Mouse (Mus musculus) heart, postnatal 10 days (tissue): ENCODE results near the gene Rpp14. TPM values are rescaled to one million over a fixed set of nuclear protein-coding genes. Genes with fewer than 3 reads are reported as not detected.
"Not testable (repeated sequence)": the region's sequence is repeated elsewhere in the genome, so short reads cannot be mapped to it uniquely, and the experiment has no call there.

ENCODE experiments used
- DNase-seq, 2 experiments: peaks; one replicate each; pipeline ENCODE4 v3.0.0; 2021
- intact Hi-C: fragments of 180-260 bp; cut with DNase I; formaldehyde crosslinking; loops from one replicate; pipeline ENCODE4 v1.15.1; 2025
- total RNA-seq, 2 experiments: library from RNA; stranded (reverse); gene quantifications; 2 replicates each; pipeline ENCODE4 v1.2.3; 2021

Gene Rpp14
- total RNA-seq, 2 experiments from 2014 or later: 21.5 to 24.6 TPM

DNA sequence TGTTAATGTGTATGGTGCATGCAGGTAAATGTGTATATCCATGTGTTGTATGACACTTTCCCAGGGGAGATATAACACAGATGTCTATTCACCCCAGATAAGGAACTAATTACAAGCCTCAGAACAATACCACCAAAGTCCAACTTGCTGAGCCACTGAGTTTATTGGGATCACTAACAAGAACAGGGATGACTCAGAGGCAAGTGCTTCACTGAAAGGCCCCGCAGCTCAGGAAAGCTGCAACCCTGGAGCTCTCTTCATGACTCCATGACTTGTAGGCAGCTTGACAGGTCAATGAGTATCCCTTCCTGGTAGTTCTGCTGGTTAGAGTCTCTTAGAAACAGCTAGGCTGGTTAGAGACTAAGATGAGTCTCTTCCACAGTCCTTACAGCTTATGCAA is 28.8 kb downstream of the Rpp14 start:
- DNase-seq: no peak
- intact Hi-C loops: no loop called here

DNA sequence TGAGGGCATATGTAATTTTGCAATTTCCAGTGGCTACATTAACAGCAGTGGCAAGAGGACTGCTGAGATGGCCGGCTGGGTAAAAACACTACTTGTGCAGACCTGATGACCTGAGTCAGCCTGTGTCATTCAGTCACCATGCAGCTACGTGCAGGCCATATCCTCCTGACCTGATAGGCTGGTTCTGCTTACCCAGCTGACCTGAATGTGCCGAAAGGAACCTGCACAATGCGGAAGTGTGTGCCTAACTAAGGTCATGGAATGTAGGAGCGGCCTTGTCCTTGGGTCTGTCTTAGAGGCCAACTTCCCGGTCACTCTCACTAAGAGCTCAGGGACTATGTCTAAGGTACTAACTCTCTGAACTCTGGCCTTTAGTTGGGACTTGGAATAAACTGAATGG is 31.4 kb downstream of the Rpp14 start:
- DNase-seq: peak; percentile 29 to 42

GRCm38 (mm10) chr14:8112036-8112435 is 31.9 kb downstream of the Rpp14 start:
- intact Hi-C loops: no loop called here
- DNase-seq: no peak

More for the DNA sequence above, 31.4 kb downstream of the Rpp14 start:
- intact Hi-C loops: no loop called here

GRCm38 (mm10) chr14:8113616-8114015 is 33.4 kb downstream of the Rpp14 start:
- intact Hi-C loops: no loop called here
- no peak for DNase-seq

GRCm38 (mm10) chr14:8114306-8114705 is 34.1 kb downstream of the Rpp14 start:
- intact Hi-C loops: no loop called here
- DNase-seq: no peak

DNA sequence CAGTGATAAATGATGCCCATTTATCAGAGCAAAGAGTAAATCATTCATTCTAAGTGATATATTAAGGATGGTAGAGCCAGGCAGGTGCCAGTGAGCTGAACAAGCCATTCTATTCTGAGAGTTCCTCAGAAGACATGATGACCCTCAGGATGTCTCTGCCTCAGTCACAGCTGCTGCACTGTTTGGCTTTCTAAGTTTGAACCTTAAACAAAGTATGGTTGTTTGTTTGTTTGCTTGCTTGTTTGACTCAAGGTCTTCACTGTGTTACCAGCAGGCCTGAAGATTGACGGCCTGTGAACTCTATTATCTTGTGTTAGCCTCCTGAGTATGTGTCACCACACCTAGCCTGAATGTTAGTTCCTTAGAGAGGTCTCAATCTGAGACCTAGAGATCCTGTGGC is 34.6 kb downstream of the Rpp14 start:
- intact Hi-C loops: no loop called here
- no peak for DNase-seq

GRCm38 (mm10) chr14:8115772-8116171 is 35.6 kb downstream of the Rpp14 start:
- intact Hi-C loops: no loop called here

DNA sequence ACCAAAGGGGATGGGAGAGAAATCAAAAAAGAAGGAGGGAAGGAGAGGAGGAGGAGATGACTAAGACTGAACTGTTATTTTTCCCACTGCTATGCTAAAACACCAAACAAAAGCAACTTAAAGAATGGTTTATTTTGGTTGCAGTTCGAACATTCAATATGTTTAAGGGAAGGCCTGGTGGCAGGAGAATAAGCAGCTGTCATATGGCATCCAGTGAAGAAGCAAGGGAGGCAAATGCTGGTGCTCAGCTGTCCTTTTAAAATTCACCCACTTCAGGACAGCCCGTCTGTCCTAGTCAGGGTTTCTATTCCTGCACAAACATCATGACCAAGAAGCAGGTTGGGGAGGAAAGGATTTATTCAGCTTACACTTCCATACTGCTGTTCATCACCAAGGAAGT is 37.2 kb downstream of the Rpp14 start:
- DNase-seq: no peak
- intact Hi-C loops: no loop called here

More at GRCm38 (mm10) chr14:8115772-8116171, 35.6 kb downstream of the Rpp14 start:
- DNase-seq: no peak

DNA sequence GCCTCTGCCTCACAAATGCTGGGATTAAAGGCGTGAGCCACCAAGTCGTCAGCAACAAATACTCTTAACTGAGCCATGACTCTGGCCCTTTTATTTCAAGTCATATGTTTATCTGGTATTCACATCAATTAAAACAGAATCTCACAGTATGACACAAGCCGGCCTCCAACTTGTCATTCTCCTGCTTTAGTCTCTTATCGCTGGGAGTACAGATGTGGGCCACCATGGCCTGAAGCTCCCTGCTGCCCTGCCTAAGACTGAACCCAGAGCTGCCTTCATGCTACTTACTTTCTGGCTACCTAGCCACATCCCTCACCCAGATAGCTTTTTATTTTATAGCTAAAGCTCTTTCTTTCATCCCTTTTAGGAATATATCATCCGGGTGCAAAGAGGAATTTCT is 39.3 kb downstream of the Rpp14 start:
- no peak for DNase-seq
- intact Hi-C loops: no loop called here

- intact Hi-C loops: no loop called here
- no peak for DNase-seq
Measured at GRCm38 (mm10) chr14:8119904-8120303, 39.7 kb downstream of the Rpp14 start.

DNA sequence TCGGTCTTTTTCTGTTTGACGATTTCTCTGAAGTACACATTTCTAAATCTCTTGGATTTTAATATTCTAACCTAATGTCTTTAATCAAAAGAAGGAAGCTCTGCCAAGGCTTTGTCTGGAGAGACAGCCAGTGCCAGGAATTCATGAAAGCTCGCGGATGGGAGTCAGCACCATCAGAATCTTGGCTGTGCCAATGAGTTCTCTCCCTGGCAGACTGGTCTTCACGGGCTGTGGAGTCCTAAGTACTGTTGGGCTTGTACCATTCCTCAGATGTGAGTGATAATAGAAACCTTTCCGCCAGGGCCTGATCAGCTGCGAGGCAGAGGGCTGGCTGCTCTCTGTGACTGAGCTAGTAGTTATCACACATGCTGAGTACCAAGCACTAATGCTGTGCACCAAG is 43.0 kb downstream of the Rpp14 start:
- DNase-seq: peak in 1 of 2 experiments; percentile 33
- intact Hi-C loops: no loop called here

DNA sequence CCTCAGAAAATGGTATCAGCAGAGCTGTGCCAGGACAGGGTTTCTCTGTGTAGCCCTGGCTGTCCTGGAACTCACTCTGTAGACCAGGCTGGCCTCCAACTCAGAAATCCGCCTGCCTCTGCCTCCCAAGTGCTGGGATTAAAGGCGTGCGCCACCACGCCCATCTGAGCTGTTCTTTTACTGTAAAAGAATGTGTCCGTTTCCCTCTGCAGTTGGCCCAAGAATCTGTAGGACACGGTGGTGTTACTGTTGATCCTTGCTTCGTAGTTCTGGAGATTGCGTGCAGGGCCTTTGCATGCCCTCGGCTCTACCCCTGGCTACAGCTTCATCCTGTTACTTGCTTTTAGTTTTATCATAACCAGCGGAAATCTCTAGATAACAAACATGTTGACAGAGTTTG is 43.4 kb downstream of the Rpp14 start:
- intact Hi-C loops, DNase-seq: not testable (repeated sequence)

DNA sequence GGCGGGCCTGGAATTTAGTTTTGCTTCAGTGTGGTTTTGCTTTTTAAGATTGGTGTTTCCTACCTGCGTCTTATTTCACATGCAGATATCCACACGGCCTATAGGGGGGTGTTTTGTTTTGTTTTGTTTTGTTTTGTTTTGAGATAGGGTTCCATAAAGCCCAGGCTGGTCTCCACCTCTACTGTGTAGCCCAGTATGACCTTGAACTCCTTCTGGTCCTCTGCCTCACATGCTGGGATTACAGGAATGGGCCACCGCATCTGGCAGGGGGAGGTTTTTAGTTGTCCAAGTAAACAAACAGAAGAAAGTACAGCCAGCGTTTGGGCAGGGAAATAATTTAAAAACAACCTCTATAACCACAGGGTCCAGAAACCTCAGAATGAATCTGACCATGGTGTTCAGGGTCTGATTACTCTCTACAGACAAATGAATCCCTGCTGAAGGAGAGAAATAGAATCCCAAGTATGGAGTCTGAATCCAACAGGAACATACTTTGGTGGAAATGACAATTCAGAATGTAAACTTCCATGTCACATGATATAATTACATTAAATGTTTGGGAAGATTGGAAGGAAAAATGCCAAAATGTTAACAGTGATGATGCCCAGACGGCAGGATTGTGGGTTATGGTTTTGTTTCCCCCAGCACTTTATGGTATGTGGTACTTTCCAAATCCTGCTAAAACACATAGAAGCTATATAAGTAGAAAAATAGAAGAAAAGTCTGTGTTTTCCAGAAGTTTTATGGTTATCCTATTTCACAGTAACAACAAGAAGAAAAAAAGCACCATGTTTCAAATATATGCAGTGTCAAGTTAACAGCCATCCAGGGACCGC is 44.1 kb downstream of the Rpp14 start:
- intact Hi-C loops: no loop called here
- no peak for DNase-seq

- intact Hi-C loops: no loop called here
- no peak for DNase-seq
Measured at GRCm38 (mm10) chr14:8127971-8128370, 47.8 kb downstream of the Rpp14 start.

GRCm38 (mm10) chr14:8132789-8133188 is 52.6 kb downstream of the Rpp14 start:
- intact Hi-C loops: no loop called here
- DNase-seq: no peak

GRCm38 (mm10) chr14:8134234-8134633 is 54.1 kb downstream of the Rpp14 start:
- intact Hi-C loops: no loop called here
- DNase-seq: no peak

DNA sequence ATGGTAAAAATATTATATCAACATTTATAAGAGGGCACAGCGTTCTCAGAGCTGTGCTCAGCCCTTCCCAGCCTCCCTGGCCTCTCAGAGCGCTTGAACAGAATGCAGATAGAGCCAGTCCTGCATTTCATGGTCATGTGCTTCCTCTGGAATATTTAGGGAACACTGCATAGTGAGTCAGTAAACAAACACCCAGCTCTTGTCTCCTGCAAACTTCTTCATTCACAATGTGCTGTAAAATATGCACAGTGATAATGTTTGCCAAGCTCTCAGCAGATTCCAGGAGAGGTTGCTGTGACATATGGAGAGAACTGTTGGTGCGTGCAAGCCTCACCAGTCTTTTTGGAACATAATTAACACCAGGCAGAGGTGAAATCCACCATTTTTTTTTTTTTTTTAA is 55.0 kb downstream of the Rpp14 start:
- intact Hi-C loops: no loop called here
- DNase-seq: peak; percentile 33 to 50

GRCm38 (mm10) chr14:8139724-8140710 is 59.9 kb downstream of the Rpp14 start:
- intact Hi-C loops: no loop called here

DNA sequence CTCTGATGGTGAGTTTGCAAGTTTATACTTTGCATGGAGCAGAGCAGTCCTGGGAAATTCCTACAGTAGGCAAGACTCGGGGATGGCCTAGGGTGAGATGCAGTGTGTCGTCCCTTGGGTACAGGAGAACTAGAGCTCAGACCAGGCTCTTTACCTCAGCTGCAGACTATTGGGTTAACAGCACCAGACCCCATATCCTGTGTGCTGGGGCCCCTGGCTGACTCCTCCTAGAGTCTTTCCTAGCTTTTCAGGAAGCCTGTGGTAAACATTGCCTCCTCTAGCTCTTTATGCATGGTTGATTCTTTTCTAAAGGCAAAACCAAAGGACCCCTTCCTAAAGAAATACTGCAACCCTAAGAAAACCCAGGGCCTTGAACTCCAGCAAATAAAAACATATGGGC is 61.0 kb downstream of the Rpp14 start:
- no peak for DNase-seq
- intact Hi-C loops: no loop called here

More at GRCm38 (mm10) chr14:8139724-8140710, 59.9 kb downstream of the Rpp14 start:
- no peak for DNase-seq
